Mouse (Mus musculus) spleen, postnatal 0 days (tissue): ENCODE measurements around the gene Eif2b3. TPM values are rescaled to one million over a fixed set of nuclear protein-coding genes. Genes with fewer than 3 reads are reported as not detected.

Source experiments
- polyA plus RNA-seq: library from polyadenylated mRNA; unstranded; fragments of >200 nt; fragmentation: Nextera tagmentation; extraction: Ambion mirVana; gene quantifications from 2 replicates; pipeline ENCODE4 v1.2.1, GENCODE M21; 2015

The Eif2b3 gene
- polyA plus RNA-seq, result 30.1 and 34.1 TPM in 2 replicates

GRCm38 (mm10) chr4:117019206-117020134 lies at the start of gene Eif2b3:
Eif2b3 (plus strand) TSS chr4:117019402.

GRCm38 (mm10) chr4:116993672-116994621 lies 25.3 kb upstream of the Eif2b3 start, which contains the start of gene Urod:
Urod (minus strand) TSS chr4:116994413.

GRCm38 (mm10) chr4:116995131-116995797 lies 23.9 kb upstream of the Eif2b3 start, which contains the start of gene Hectd3:
Hectd3 (plus strand) TSS chr4:116995317.

GRCm38 (mm10) chr4:117095551-117096452 lies 76.6 kb downstream of the Eif2b3 start, which contains the start of gene Ptch2:
Ptch2 (plus strand) TSS chr4:117096075.

GRCm38 (mm10) chr4:117125348-117125909 lies 106.2 kb downstream of the Eif2b3 start, which contains the start of gene Btbd19:
Btbd19 (minus strand) TSS chr4:117125725.

GRCm38 (mm10) chr4:117126675-117127290 lies 107.6 kb downstream of the Eif2b3 start, which contains the start of gene Tctex1d4:
Tctex1d4 (plus strand) TSS chr4:117126794.

GRCm38 (mm10) chr4:117133817-117134600 lies 114.8 kb downstream of the Eif2b3 start, which contains the start of gene Plk3:
Plk3 (minus strand) TSS chr4:117133963.

Other genes with a start within 250 kb of the Eif2b3 start
- 18.5 and 20.7 TPM in 2 replicates for gene Toe1, start 211.8 kb upstream of the Eif2b3 start, polyA plus RNA-seq
- gene Mutyh, start 211.7 kb upstream of the Eif2b3 start, polyA plus RNA-seq, result 4.3 and 4.6 TPM in 2 replicates
- gene Hpdl, start 197.7 kb upstream of the Eif2b3 start, polyA plus RNA-seq, result 0.41 and 0.42 TPM in 2 replicates
- 0.06 and 0.10 TPM in 2 replicates for gene Zswim5, start 142.0 kb upstream of the Eif2b3 start, polyA plus RNA-seq
- 523 and 599 TPM in 2 replicates for gene Urod, start 25.0 kb upstream of the Eif2b3 start, polyA plus RNA-seq
- 6.7 and 7.3 TPM in 2 replicates for gene Hectd3, start 24.1 kb upstream of the Eif2b3 start, polyA plus RNA-seq
- gene Ptch2, start 76.7 kb downstream of the Eif2b3 start, polyA plus RNA-seq, result 0.72 and 1.4 TPM in 2 replicates
- gene Btbd19, start 106.3 kb downstream of the Eif2b3 start, polyA plus RNA-seq, result 6.3 and 7.6 TPM in 2 replicates
- gene Tctex1d4, start 107.4 kb downstream of the Eif2b3 start, polyA plus RNA-seq, result 0.25 and 0.36 TPM in 2 replicates
- gene Plk3, start 114.6 kb downstream of the Eif2b3 start, polyA plus RNA-seq, result 1.3 and 1.7 TPM in 2 replicates
- 1,013 and 1,054 TPM in 2 replicates for gene Rps8, start 136.8 kb downstream of the Eif2b3 start, polyA plus RNA-seq
- gene Kif2c, start 163.2 kb downstream of the Eif2b3 start, polyA plus RNA-seq, result 30.7 and 33.6 TPM in 2 replicates
- gene Tmem53, start 232.5 kb downstream of the Eif2b3 start, polyA plus RNA-seq, result 4.1 and 6.7 TPM in 2 replicates
- gene Armh1, start 232.7 kb downstream of the Eif2b3 start, polyA plus RNA-seq, result 0.08 and 0.10 TPM in 2 replicates